Mouse (Mus musculus): ENCODE data around the gene Pfkfb1.

- TF ChIP-seq POLR2A (IDR thresholded peaks at IDR 0.05; ENCODE audit: control insufficient read depth, low read depth, low read length) = no peak
- no peak for TF ChIP-seq CTCF (IDR thresholded peaks at IDR 0.05; ENCODE audit: control insufficient read depth, insufficient read depth, insufficient replicate concordance, low read depth, low read length)
Measured at GRCm38 (mm10) chrX:150581921-150582320, 6.1 kb upstream of the Pfkfb1 start.
